Mouse (Mus musculus): ENCODE measurements around the gene Rbfox2.
"Not testable (repeated sequence)": the region's sequence is repeated elsewhere in the genome, so short reads cannot be mapped to it uniquely, and the experiment has no call there.

The Rbfox2 gene

GRCm38 (mm10) chr15:77090531-77090930 lies 216.3 kb downstream of the Rbfox2 start:
- no peak for DNase-seq

GRCm38 (mm10) chr15:77089249-77089648 lies 217.6 kb downstream of the Rbfox2 start:
- DNase-seq, result no peak

- DNase-seq, result no peak
Observed at GRCm38 (mm10) chr15:77086488-77086887, 220.3 kb downstream of the Rbfox2 start.

GRCm38 (mm10) chr15:77085818-77086217 lies 221.0 kb downstream of the Rbfox2 start:
- DNase-seq, result no peak

- DNase-seq, result no peak
Observed at GRCm38 (mm10) chr15:77081454-77081853, 225.3 kb downstream of the Rbfox2 start.

- DNase-seq, result no peak
Observed at GRCm38 (mm10) chr15:77080684-77081254, 226.0 kb downstream of the Rbfox2 start.

- peak; percentile 58 for DNase-seq
Observed at GRCm38 (mm10) chr15:77079890-77080361, 226.9 kb downstream of the Rbfox2 start.

GRCm38 (mm10) chr15:77079256-77079822 lies 227.5 kb downstream of the Rbfox2 start:
- DNase-seq, result no peak

GRCm38 (mm10) chr15:77078786-77079185 lies 228.0 kb downstream of the Rbfox2 start:
- DNase-seq, result no peak

- DNase-seq, result no peak
Observed at GRCm38 (mm10) chr15:77077906-77078305, 228.9 kb downstream of the Rbfox2 start.

- DNase-seq, result no peak
Observed at GRCm38 (mm10) chr15:77076523-77076922, 230.3 kb downstream of the Rbfox2 start.

- no peak for DNase-seq
Observed at GRCm38 (mm10) chr15:77072556-77073163, 234.1 kb downstream of the Rbfox2 start.

- DNase-seq, result peak; percentile 46
Observed at GRCm38 (mm10) chr15:77071501-77071900, 235.3 kb downstream of the Rbfox2 start.

- DNase-seq, result no peak
Observed at GRCm38 (mm10) chr15:77070745-77071268, 236.0 kb downstream of the Rbfox2 start.

GRCm38 (mm10) chr15:77069019-77069418 lies 237.8 kb downstream of the Rbfox2 start:
- DNase-seq, result peak; percentile 36

- peak; percentile 56 for DNase-seq
Observed at GRCm38 (mm10) chr15:77068439-77068861, 238.4 kb downstream of the Rbfox2 start.

GRCm38 (mm10) chr15:77066233-77066632 lies 240.6 kb downstream of the Rbfox2 start:
- no peak for DNase-seq

- peak; percentile 67 for DNase-seq
Observed at GRCm38 (mm10) chr15:77065259-77065852, 241.4 kb downstream of the Rbfox2 start.

- no peak for DNase-seq
Observed at GRCm38 (mm10) chr15:77062746-77063145, 244.1 kb downstream of the Rbfox2 start.

GRCm38 (mm10) chr15:77059416-77059815 lies 247.4 kb downstream of the Rbfox2 start:
- DNase-seq, result not testable (repeated sequence)

GRCm38 (mm10) chr15:77058566-77058965 lies 248.2 kb downstream of the Rbfox2 start:
- no peak for DNase-seq

- no peak for DNase-seq
Observed at GRCm38 (mm10) chr15:77056791-77057051, 250.1 kb downstream of the Rbfox2 start.

GRCm38 (mm10) chr15:77056001-77056790 lies 250.6 kb downstream of the Rbfox2 start:
- no peak for DNase-seq

All from lung, postnatal 10 days (tissue).